Mouse (Mus musculus) limb, embryonic 15.5 days (tissue): ENCODE measurements around the gene Uhrf1bp1. TPM values are rescaled to one million over a fixed set of nuclear protein-coding genes. Genes with fewer than 3 reads are reported as not detected.
"Not testable (repeated sequence)": the region's sequence is repeated elsewhere in the genome, so short reads cannot be mapped to it uniquely, and the experiment has no call there.

Source experiments
- ATAC-seq: fragments of 200-750 bp; cut with Nextera tagmentation; 2 replicates; pipeline ENCODE4 v1.8.0; 2017; ENCODE audit warnings: low read depth, moderate TSS enrichment; ENCODE audit not compliant: insufficient number of reproducible peaks, low FRiP score, low TSS enrichment
- H3K27ac ChIP-seq: fragments of 300-500 bp; sonication (generic); 2 replicates; pipeline ENCODE4 v1.5.1; 2015; ENCODE audit warnings: moderate library complexity, mild to moderate bottlenecking, inconsistent platforms
- H3K27me3 ChIP-seq: fragments of 300-500 bp; sonication (generic); 2 replicates; pipeline ENCODE4 v1.6.1; 2015; ENCODE audit warnings: inconsistent platforms
- H3K36me3 ChIP-seq: fragments of 300-500 bp; sonication (generic); 2 replicates; pipeline ENCODE4 v1.6.1; 2015; ENCODE audit warnings: inconsistent platforms
- H3K4me1 ChIP-seq: fragments of 300-500 bp; sonication (generic); 2 replicates; pipeline ENCODE4 v1.6.1; 2015; ENCODE audit warnings: inconsistent platforms
- H3K4me2 ChIP-seq: fragments of 300-500 bp; sonication (generic); 2 replicates; pipeline ENCODE4 v1.6.1; 2015; ENCODE audit warnings: mild to moderate bottlenecking, inconsistent platforms
- H3K4me3 ChIP-seq: fragments of 300-500 bp; sonication (generic); 2 replicates; pipeline ENCODE4 v1.5.1; 2015; ENCODE audit warnings: mild to moderate bottlenecking, inconsistent platforms
- H3K9ac ChIP-seq: fragments of 300-500 bp; sonication (generic); 2 replicates; pipeline ENCODE4 v1.6.1; 2015; ENCODE audit warnings: inconsistent platforms
- H3K9me3 ChIP-seq: fragments of 300-500 bp; sonication (generic); 2 replicates; pipeline ENCODE4 v1.6.1; 2016; ENCODE audit warnings: inconsistent platforms
- WGBS: fragments of 180-500 bp; shearing (Covaris S2); methylation state at CpG from one replicate; pipeline ENCODE4 v1.1.7; 2015; 5-methylcytosine and 5-hydroxymethylcytosine counted together
- polyA plus RNA-seq: library from polyadenylated mRNA; unstranded; fragments of >200 nt; fragmentation: Nextera tagmentation; extraction: Ambion mirVana; gene quantifications from 2 replicates; pipeline ENCODE4 v1.2.1, GENCODE M21; 2015

The Uhrf1bp1 gene
- polyA plus RNA-seq, 1 experiment from 2014 or later: 5.7 TPM

GRCm38 (mm10) chr17:27823142-27823905, 32.9 kb upstream of the Uhrf1bp1 start:
- Histone ChIP-seq H3K9ac (no peak overlapping the region), H3K4me3 (no peak overlapping the region), H3K36me3 (no peaks in the 10 kb centered on the region), H3K4me2 (no peak overlapping the region), H3K27ac (no peak overlapping the region), H3K27me3 (no peaks in the 10 kb centered on the region), H3K4me1 (peaks cover 25% of the 10 kb centered on the region), H3K9me3 (no peaks in the 10 kb centered on the region)
- no peak for ATAC-seq
- WGBS: 77% methylated on average over 9 of the region's 9 CpGs

- WGBS: 69% methylated on average over 1 of the region's 1 CpGs
- H3K4me1 ChIP-seq: peaks cover 13% of the 10 kb centered on the region
- H3K9me3 ChIP-seq: no peaks in the 10 kb centered on the region
- no peak overlapping the region for H3K9ac ChIP-seq
- H3K4me3 ChIP-seq: no peak overlapping the region
- no peak overlapping the region for H3K4me2 ChIP-seq
- H3K27ac ChIP-seq: no peak overlapping the region
- H3K36me3 ChIP-seq: no peaks in the 10 kb centered on the region
- no peak for ATAC-seq
- no peaks in the 10 kb centered on the region for H3K27me3 ChIP-seq
Measured at GRCm38 (mm10) chr17:27824941-27825340, 31.3 kb upstream of the Uhrf1bp1 start.

- H3K4me2 ChIP-seq: peak overlapping the region; percentile 58
- no peaks in the 10 kb centered on the region for H3K9me3 ChIP-seq
- H3K4me1 ChIP-seq: peaks cover 13% of the 10 kb centered on the region
- ATAC-seq: no peak
- peak overlapping the region; percentile 35 for H3K4me3 ChIP-seq
- H3K9ac ChIP-seq: no peak overlapping the region
- H3K27ac ChIP-seq: peak overlapping the region; percentile 17; the same call in 1 of the 2 replicates
- H3K36me3 ChIP-seq: no peaks in the 10 kb centered on the region
- no peaks in the 10 kb centered on the region for H3K27me3 ChIP-seq
- WGBS: 38% methylated on average over 3 of the region's 3 CpGs
Measured at GRCm38 (mm10) chr17:27825539-27825938, 30.7 kb upstream of the Uhrf1bp1 start.

- peak; percentile 69; the same call in 1 of the 2 replicates for ATAC-seq
Measured at GRCm38 (mm10) chr17:27825984-27826905, 30.0 kb upstream of the Uhrf1bp1 start.

GRCm38 (mm10) chr17:27826908-27827383, 29.3 kb upstream of the Uhrf1bp1 start:
- Histone ChIP-seq H3K36me3 (no peaks in the 10 kb centered on the region), H3K4me3 (peak overlapping the region; percentile 35), H3K9ac (peak overlapping the region; percentile 23; the same call in 1 of the 2 replicates), H3K27ac (no peak overlapping the region), H3K27me3 (no peaks in the 10 kb centered on the region), H3K4me1 (peaks cover 6% of the 10 kb centered on the region), H3K9me3 (no peaks in the 10 kb centered on the region), H3K4me2 (peak overlapping the region; percentile 58)
- WGBS: under 1% methylated on average over 9 of the region's 9 CpGs
- no peak for ATAC-seq

More at GRCm38 (mm10) chr17:27825984-27826905, 30.0 kb upstream of the Uhrf1bp1 start:
- Histone ChIP-seq H3K27ac (peak overlapping the region; percentile 72), H3K9me3 (no peaks in the 10 kb centered on the region), H3K4me1 (peaks cover 10% of the 10 kb centered on the region), H3K9ac (peak overlapping the region; percentile 14; the same call in 1 of the 2 replicates), H3K36me3 (no peaks in the 10 kb centered on the region), H3K4me2 (peak overlapping the region; percentile 58), H3K27me3 (no peaks in the 10 kb centered on the region), H3K4me3 (peak overlapping the region; percentile 35)
- 2% methylated on average over 22 of the region's 22 CpGs for WGBS

- no peaks in the 10 kb centered on the region for H3K27me3 ChIP-seq
- H3K4me1 ChIP-seq: peaks cover 6% of the 10 kb centered on the region
- H3K36me3 ChIP-seq: no peaks in the 10 kb centered on the region
- 42% methylated on average over 6 of the region's 6 CpGs for WGBS
- no peak overlapping the region for H3K4me3 ChIP-seq
- no peak overlapping the region for H3K27ac ChIP-seq
- ATAC-seq: no peak
- H3K9ac ChIP-seq: no peak overlapping the region
- no peaks in the 10 kb centered on the region for H3K9me3 ChIP-seq
- H3K4me2 ChIP-seq: no peak overlapping the region
Measured at GRCm38 (mm10) chr17:27827511-27827910, 28.7 kb upstream of the Uhrf1bp1 start.

GRCm38 (mm10) chr17:27830411-27830810, 25.8 kb upstream of the Uhrf1bp1 start:
- Histone ChIP-seq H3K4me2 (no peak overlapping the region), H3K9me3 (no peaks in the 10 kb centered on the region), H3K36me3 (no peaks in the 10 kb centered on the region), H3K4me1 (peaks cover 6% of the 10 kb centered on the region), H3K9ac (no peak overlapping the region), H3K27me3 (peaks cover 3% of the 10 kb centered on the region; the same call in 1 of the 2 replicates), H3K4me3 (no peak overlapping the region), H3K27ac (no peak overlapping the region)
- 48% methylated on average over 7 of the region's 7 CpGs for WGBS
- ATAC-seq: no peak

- not testable (repeated sequence) for H3K27ac ChIP-seq, H3K9me3 ChIP-seq, H3K9ac ChIP-seq, H3K4me2 ChIP-seq, H3K27me3 ChIP-seq, H3K4me3 ChIP-seq, ATAC-seq, H3K4me1 ChIP-seq
- H3K36me3 ChIP-seq: peaks cover 11% of the 10 kb centered on the region
- WGBS: 82% methylated on average over 4 of the region's 4 CpGs
Measured at GRCm38 (mm10) chr17:27837850-27838249, 18.4 kb upstream of the Uhrf1bp1 start, which contains the start of gene Snrpc. TSS of gene Snrpc (plus strand) at chr17:27838150.

GRCm38 (mm10) chr17:27839469-27840252, 16.6 kb upstream of the Uhrf1bp1 start:
- peaks cover 6% of the 10 kb centered on the region; the same call in 1 of the 2 replicates for H3K4me1 ChIP-seq
- no peaks in the 10 kb centered on the region for H3K27me3 ChIP-seq
- WGBS: 2% methylated on average over 35 of the region's 35 CpGs
- H3K27ac ChIP-seq: peak overlapping the region; percentile 69
- H3K4me2 ChIP-seq: peak overlapping the region; percentile 72
- peak overlapping the region; percentile 92 for H3K4me3 ChIP-seq
- peak; percentile 93 for ATAC-seq
- peak overlapping the region; percentile 87 for H3K9ac ChIP-seq
- H3K36me3 ChIP-seq: peaks cover 27% of the 10 kb centered on the region
- H3K9me3 ChIP-seq: no peaks in the 10 kb centered on the region

GRCm38 (mm10) chr17:27848351-27848750, 7.9 kb upstream of the Uhrf1bp1 start:
- Histone ChIP-seq H3K9ac (no peak overlapping the region), H3K4me1 (no peaks in the 10 kb centered on the region), H3K9me3 (no peaks in the 10 kb centered on the region), H3K4me3 (no peak overlapping the region), H3K27me3 (no peaks in the 10 kb centered on the region), H3K36me3 (peaks cover 91% of the 10 kb centered on the region), H3K27ac (no peak overlapping the region), H3K4me2 (no peak overlapping the region)
- 87% methylated on average over 1 of the region's 1 CpGs for WGBS
- ATAC-seq: no peak

GRCm38 (mm10) chr17:27851076-27851475, 5.2 kb upstream of the Uhrf1bp1 start:
- H3K9me3 ChIP-seq: no peaks in the 10 kb centered on the region
- no peak overlapping the region for H3K4me3 ChIP-seq
- peaks cover 79% of the 10 kb centered on the region for H3K36me3 ChIP-seq
- WGBS: 78% methylated on average over 3 of the region's 3 CpGs
- no peaks in the 10 kb centered on the region for H3K27me3 ChIP-seq
- no peaks in the 10 kb centered on the region for H3K4me1 ChIP-seq
- no peak overlapping the region for H3K27ac ChIP-seq
- no peak for ATAC-seq
- H3K9ac ChIP-seq: no peak overlapping the region
- H3K4me2 ChIP-seq: no peak overlapping the region
